In genomic region chr3:157520433-157520832, GRCm38 (mm10) we compare ENCODE assay signal across 8 mouse cellular contexts. TPM values are rescaled to one million over a fixed set of nuclear protein-coding genes. Genes with fewer than 3 reads are reported as not detected.
DNase-seq lines count a peak whose midpoint lies in the region; ATAC-seq and TF ChIP-seq lines count a peak whose summit lies in the region.

No protein-coding gene starts in this region.

- H3K4me2 ChIP-seq in liver, embryonic 12.5 days, result no peak overlapping the region
- no peak overlapping the region for H3K4me2 ChIP-seq in neural tube, embryonic 12.5 days (replicated peaks)

- peaks cover 23% of the 10 kb centered on the region; the same call in 1 of the 2 replicates for H3K27me3 ChIP-seq in liver, embryonic 12.5 days (replicated peaks)
- no peaks in the 10 kb centered on the region for H3K27me3 ChIP-seq in kidney, adult 2 months (replicated peaks; ENCODE audit: control insufficient read depth, insufficient read depth, low read length)
- H3K27me3 ChIP-seq in neural tube, embryonic 12.5 days (replicated peaks), result no peaks in the 10 kb centered on the region

- no peak overlapping the region for H3K27ac ChIP-seq in liver, embryonic 12.5 days
- H3K27ac ChIP-seq in kidney, adult 2 months (ENCODE audit: insufficient read depth, low read depth, low read length), result no peak overlapping the region
- H3K27ac ChIP-seq in neural tube, embryonic 12.5 days, result no peak overlapping the region

- TF ChIP-seq POLR2A in kidney, adult 2 months (IDR thresholded peaks at IDR 0.05; ENCODE audit: low read depth, low read length), result no peak

- H3K9ac ChIP-seq in liver, embryonic 12.5 days, result no peak overlapping the region
- no peak overlapping the region for H3K9ac ChIP-seq in neural tube, embryonic 12.5 days

- DNase-seq in liver, result peak; percentile 22
- peak; percentile 3 for DNase-seq in adrenal gland, adult 8-10 months
- DNase-seq in embryo, embryonic 9.5 days (ENCODE audit: extremely low spot score), result peak; percentile 42
- peak; percentile 46 for DNase-seq in kidney, adult 2 months
- peak; percentile 83 to 85 for DNase-seq in left cerebral cortex, postnatal 14 days (ENCODE audit: low spot score in 2 of 2)

- no peaks in the 10 kb centered on the region for H3K36me3 ChIP-seq in liver, embryonic 12.5 days
- no peaks in the 10 kb centered on the region for H3K36me3 ChIP-seq in kidney, adult 2 months (ENCODE audit: control insufficient read depth, insufficient read depth, low read length)
- H3K36me3 ChIP-seq in neural tube, embryonic 12.5 days, result no peaks in the 10 kb centered on the region

- no peaks in the 10 kb centered on the region for H3K9me3 ChIP-seq in liver, embryonic 12.5 days (replicated peaks)
- no peaks in the 10 kb centered on the region for H3K9me3 ChIP-seq in neural tube, embryonic 12.5 days

- ATAC-seq in liver, embryonic 12.5 days, result no peak
- peak; percentile 62 for ATAC-seq in neural tube, embryonic 12.5 days (ENCODE audit: low FRiP score, low read depth)
- no peak for ATAC-seq in erythroblast, adult 5-6 weeks (replicated peaks; ENCODE audit: low FRiP score, poor library complexity, severe bottlenecking)

- peak; percentile 42 for TF ChIP-seq CTCF in kidney, adult 2 months (conservative IDR thresholded peaks at IDR 0.05; ENCODE audit: insufficient read depth, insufficient read length, low read depth, low read length)

- intact Hi-C loops in left cerebral cortex, postnatal 14 days (cut with DNase I), result loop anchor here (5.0 kb wide), 1 partner anchor 288 kb away; no protein-coding TSS in a partner anchor

- peaks cover 7% of the 10 kb centered on the region for H3K4me1 ChIP-seq in liver, embryonic 12.5 days
- no peaks in the 10 kb centered on the region for H3K4me1 ChIP-seq in kidney, adult 2 months (ENCODE audit: control insufficient read depth, insufficient read depth, low read length)
- H3K4me1 ChIP-seq in neural tube, embryonic 12.5 days, result no peaks in the 10 kb centered on the region

- WGBS in liver, embryonic 12.5 days (ENCODE audit: insufficient replicate concordance), result 4% methylated on average over 1 of the region's 1 CpGs
- WGBS in kidney, adult 2 months, result 0% methylated on average over 1 of the region's 1 CpGs
- WGBS in neural tube, embryonic 12.5 days, result 5% methylated on average over 1 of the region's 1 CpGs

- H3K4me3 ChIP-seq in liver, embryonic 12.5 days, result no peak overlapping the region
- H3K4me3 ChIP-seq in kidney, adult 2 months (ENCODE audit: insufficient read depth, low read depth, low read length), result no peak overlapping the region
- no peak overlapping the region for H3K4me3 ChIP-seq in neural tube, embryonic 12.5 days

RNA-seq across cellular contexts. Expression of gene Zranb2, which starts 13.5 kb away (rescaled TPM):
- 73.1 and 74.8 TPM in 2 replicates for polyA plus RNA-seq in liver, embryonic 12.5 days (2016; fragmentation: Nextera tagmentation; extraction: Ambion mirVana)
- 10 to 100 TPM; 67.6 to 89.2 (median 75.9) TPM for total RNA-seq in adrenal gland, adult 8-10 months (2022)
- 6.8 and 10.2 TPM in 2 replicates for polyA plus RNA-seq in kidney, adult 2 months (2012; rRNA removed)
- total RNA-seq in left cerebral cortex, postnatal 14 days (2021), result 100 to 1,000 TPM; 149 to 150 TPM
- polyA plus RNA-seq in neural tube, embryonic 12.5 days (2016; fragmentation: Nextera tagmentation; extraction: Ambion mirVana), result 120 and 129 TPM in 2 replicates
- total RNA-seq in erythroblast, adult 5-6 weeks (2015; ENCODE audit: low replicate concordance), result 23.4 and 33.0 TPM in 2 replicates
- 52.6 and 78.9 TPM in 2 replicates for total RNA-seq in erythroblast, adult 5-6 weeks (2017; ENCODE audit: low replicate concordance)

RNA-seq across cellular contexts. Expression of gene Ptger3, which starts 46.3 kb away (rescaled TPM):
- 9.5 and 9.6 TPM in 2 replicates for polyA plus RNA-seq in liver, embryonic 12.5 days (2016; fragmentation: Nextera tagmentation; extraction: Ambion mirVana)
- 10 to 100 TPM in 3 of 4 experiments, 1 to 10 TPM in 1; 9.8 to 26.7 (median 17.5) TPM for total RNA-seq in adrenal gland, adult 8-10 months (2022)
- polyA plus RNA-seq in kidney, adult 2 months (2012; rRNA removed), result 29.5 and 44.2 TPM in 2 replicates
- total RNA-seq in left cerebral cortex, postnatal 14 days (2021), result 1 to 10 TPM; 6.7 to 6.9 TPM
- polyA plus RNA-seq in neural tube, embryonic 12.5 days (2016; fragmentation: Nextera tagmentation; extraction: Ambion mirVana), result 2.8 and 2.9 TPM in 2 replicates
- total RNA-seq in erythroblast, adult 5-6 weeks (2015; ENCODE audit: low replicate concordance), result 0.19 and 1.3 TPM in 2 replicates
- total RNA-seq in erythroblast, adult 5-6 weeks (2017; ENCODE audit: low replicate concordance), result 0.84 and 1.5 TPM in 2 replicates

Comparison
In these comparisons a context has a peak if more than half of its experiments do, and no peak if none do; other contexts are left out.
1. DNase-seq: peak in every context shown above with its lines; median percentile 84 in left cerebral cortex, postnatal 14 days; 46 in kidney, adult 2 months; 42 in embryo, embryonic 9.5 days; 22 in liver; 3 in adrenal gland, adult 8-10 months.